Mouse (Mus musculus): ENCODE data around the gene Kalrn. TPM values are rescaled to one million over a fixed set of nuclear protein-coding genes. Genes with fewer than 3 reads are reported as not detected.

Kalrn gene
- total RNA-seq, 2 experiments from 2014 or later: 23.0 to 24.1 TPM

DNA sequence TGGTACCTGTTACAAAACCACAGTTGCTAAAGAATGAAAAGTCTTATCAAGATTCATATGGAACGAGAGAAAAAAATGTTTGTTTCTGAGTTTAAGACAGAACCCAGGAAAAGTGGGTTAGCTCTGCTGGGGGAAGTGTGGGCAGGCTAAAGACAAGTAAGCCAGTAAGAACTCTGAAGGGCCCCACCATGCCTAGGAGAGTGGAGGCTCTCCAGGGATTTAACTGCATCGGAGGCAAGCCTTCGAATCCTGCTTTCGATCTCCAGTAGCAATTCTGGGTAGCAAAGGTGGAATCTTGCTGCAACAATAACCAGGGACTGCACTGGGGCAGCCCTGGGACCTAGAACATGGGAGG is 526.3 kb downstream of the Kalrn start:
- DNase-seq (ENCODE audit: low spot score in 2 of 2): no peak

GRCm38 (mm10) chr16:34046268-34047005 is 526.9 kb downstream of the Kalrn start:
- no peak for DNase-seq (ENCODE audit: low spot score in 2 of 2)

GRCm38 (mm10) chr16:34044539-34044938 is 528.8 kb downstream of the Kalrn start:
- no peak for DNase-seq (ENCODE audit: low spot score in 2 of 2)

- no peak for DNase-seq (ENCODE audit: low spot score in 2 of 2)
Measured at GRCm38 (mm10) chr16:34043048-34043795, 530.1 kb downstream of the Kalrn start.

- DNase-seq (ENCODE audit: low spot score in 2 of 2): no peak
Measured at GRCm38 (mm10) chr16:34042586-34042985, 530.7 kb downstream of the Kalrn start.

- no peak for DNase-seq (ENCODE audit: low spot score in 2 of 2)
Measured at GRCm38 (mm10) chr16:34040276-34040675, 533.1 kb downstream of the Kalrn start.

- no peak for DNase-seq (ENCODE audit: low spot score in 2 of 2)
Measured at GRCm38 (mm10) chr16:34039736-34040135, 533.6 kb downstream of the Kalrn start.

DNA sequence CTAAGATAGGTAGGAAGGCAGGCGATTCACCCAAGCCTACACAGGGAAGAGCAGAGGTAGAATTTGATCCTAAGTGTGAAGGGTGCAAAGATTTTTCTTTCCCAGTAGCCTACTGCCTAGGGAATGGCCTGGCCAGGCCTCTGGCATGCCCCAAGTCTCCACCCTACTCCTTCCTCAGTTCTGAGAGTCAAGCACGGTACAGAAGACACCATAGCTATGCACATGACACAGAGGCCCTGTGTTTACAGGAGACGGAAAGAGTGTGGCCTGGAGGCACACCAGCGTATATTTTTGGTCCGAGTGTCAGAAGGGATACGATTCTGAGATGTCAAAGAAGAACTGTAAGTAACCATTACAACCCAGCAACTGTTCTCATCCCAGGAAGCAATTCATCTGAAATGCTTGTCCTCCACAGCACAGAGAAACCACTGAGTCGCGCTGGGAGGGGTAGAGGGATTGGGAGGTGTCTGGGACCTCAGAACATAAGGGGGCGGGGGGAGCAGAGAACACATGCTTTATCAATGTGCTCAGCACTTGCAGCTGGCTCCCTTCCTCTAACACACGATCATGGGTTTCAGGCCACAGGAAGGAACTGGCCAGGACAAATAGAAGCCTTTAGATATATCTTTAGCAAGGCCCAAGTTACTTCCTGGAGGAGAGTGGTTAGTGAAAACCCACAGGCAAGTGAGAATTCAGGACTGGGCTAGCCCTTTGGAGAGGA is 536.8 kb downstream of the Kalrn start:
- no peak for DNase-seq (ENCODE audit: low spot score in 2 of 2)

- no peak for DNase-seq (ENCODE audit: low spot score in 2 of 2)
Measured at GRCm38 (mm10) chr16:34035780-34036179, 537.6 kb downstream of the Kalrn start.

- DNase-seq (ENCODE audit: low spot score in 2 of 2): no peak
Measured at GRCm38 (mm10) chr16:34034267-34034666, 539.1 kb downstream of the Kalrn start.

- DNase-seq (ENCODE audit: low spot score in 2 of 2): no peak
Measured at GRCm38 (mm10) chr16:34032011-34032645, 541.2 kb downstream of the Kalrn start.

GRCm38 (mm10) chr16:34031565-34031964 is 541.8 kb downstream of the Kalrn start:
- no peak for DNase-seq (ENCODE audit: low spot score in 2 of 2)

- no peak for DNase-seq (ENCODE audit: low spot score in 2 of 2)
Measured at GRCm38 (mm10) chr16:34030379-34030778, 543.0 kb downstream of the Kalrn start.

- DNase-seq (ENCODE audit: low spot score in 2 of 2): no peak
Measured at GRCm38 (mm10) chr16:34029790-34030189, 543.5 kb downstream of the Kalrn start.

- no peak for DNase-seq (ENCODE audit: low spot score in 2 of 2)
Measured at GRCm38 (mm10) chr16:34017241-34017640, 556.1 kb downstream of the Kalrn start.

DNA sequence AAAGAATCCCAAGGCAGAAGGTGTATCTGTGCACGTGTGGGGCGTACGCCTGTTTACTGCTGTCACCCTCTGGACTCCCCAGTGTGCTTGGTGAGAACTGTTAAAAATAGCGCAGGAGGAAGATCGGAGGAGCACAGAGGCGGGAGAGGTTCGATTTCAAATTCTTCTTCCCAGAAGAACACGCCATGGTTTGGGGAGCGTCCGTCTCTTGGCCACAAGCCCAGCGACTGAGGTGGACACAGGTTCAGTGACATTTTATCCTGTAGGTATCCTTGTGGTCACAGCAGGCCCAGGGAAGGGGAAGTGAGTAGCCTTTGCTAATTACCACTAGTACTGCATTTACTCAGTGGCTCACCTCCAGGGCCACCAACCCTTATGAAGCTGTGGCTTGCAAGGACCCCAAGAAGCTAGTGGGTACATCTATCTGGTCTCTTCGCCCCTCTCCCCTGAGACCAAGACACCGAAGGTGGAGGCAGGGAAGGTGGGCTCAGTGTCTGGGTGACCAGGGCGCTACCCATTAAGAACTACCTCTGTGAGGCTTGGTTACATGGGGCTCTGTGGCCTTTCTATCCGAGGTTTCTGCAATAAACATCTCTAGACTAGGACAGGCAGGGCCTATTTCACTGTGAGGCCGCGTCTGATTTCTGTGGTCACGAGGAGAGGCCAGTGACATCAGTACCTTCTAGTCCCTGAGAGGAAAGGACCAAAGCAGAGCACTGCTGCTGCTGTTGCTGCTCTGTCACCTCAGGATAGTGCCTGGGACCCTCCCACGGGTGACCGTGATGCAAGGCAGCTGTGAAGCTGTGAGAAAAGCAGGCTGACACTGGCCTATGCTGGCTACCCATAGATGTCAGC is 561.1 kb downstream of the Kalrn start:
- no peak for DNase-seq (ENCODE audit: low spot score in 2 of 2)

GRCm38 (mm10) chr16:34009567-34009966 is 563.8 kb downstream of the Kalrn start:
- no peak for DNase-seq (ENCODE audit: low spot score in 2 of 2)

- DNase-seq (ENCODE audit: low spot score in 2 of 2): no peak
Measured at GRCm38 (mm10) chr16:34005986-34006385, 567.3 kb downstream of the Kalrn start.

GRCm38 (mm10) chr16:34004128-34004578 is 569.2 kb downstream of the Kalrn start:
- no peak for DNase-seq (ENCODE audit: low spot score in 2 of 2)

GRCm38 (mm10) chr16:34003566-34004127 is 569.7 kb downstream of the Kalrn start:
- no peak for DNase-seq (ENCODE audit: low spot score in 2 of 2)
